8 mouse cellular contexts compared by ENCODE assay signal in the genomic region with DNA sequence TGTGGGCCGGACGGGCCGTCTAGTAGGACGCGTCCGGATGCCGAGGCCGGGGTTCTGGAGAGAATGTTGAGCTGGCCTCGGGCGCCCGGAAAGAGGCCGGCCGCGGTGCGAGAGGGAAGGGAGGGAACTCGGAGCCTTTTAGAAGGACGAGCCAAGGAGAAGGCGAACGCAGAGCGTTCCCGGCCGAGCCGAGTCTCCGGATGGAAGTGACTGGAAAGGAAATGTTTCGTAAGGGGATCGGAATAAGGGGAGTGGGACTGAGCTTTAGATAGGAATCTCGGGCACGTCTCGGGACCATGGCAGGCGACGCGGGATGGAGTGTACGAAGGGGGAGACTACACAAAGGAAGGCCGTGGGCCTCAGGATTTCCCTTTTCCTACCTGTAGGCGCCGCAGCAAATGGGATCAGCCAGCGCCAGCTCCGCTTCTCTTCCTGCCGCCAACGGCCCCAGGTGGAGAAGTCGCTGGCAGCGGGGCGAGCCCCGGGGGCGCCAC. TPM values are rescaled to one million over a fixed set of nuclear protein-coding genes. Genes with fewer than 3 reads are reported as not detected.
DNase-seq lines count a peak whose midpoint lies in the region; ATAC-seq and TF ChIP-seq lines count a peak whose summit lies in the region.

No protein-coding gene starts in this region.

- no peaks in the 10 kb centered on the region for H3K4me1 ChIP-seq in ES-Bruce4 (ENCODE audit: control insufficient read depth, insufficient read depth, low read length)
- H3K4me1 ChIP-seq in stomach, postnatal 0 days (replicated peaks; ENCODE audit: control insufficient read depth, insufficient read depth) = no peaks in the 10 kb centered on the region

- peak overlapping the region; percentile 83 for H3K4me2 ChIP-seq in stomach, postnatal 0 days (replicated peaks; ENCODE audit: low read depth)

- no peak for TF ChIP-seq POLR2A in ES-Bruce4 (IDR thresholded peaks at IDR 0.05; ENCODE audit: insufficient read depth, low read length)

- no peak for TF ChIP-seq EP300 in ES-Bruce4 (IDR thresholded peaks at IDR 0.05; ENCODE audit: insufficient read depth, low read depth, low read length)
- TF ChIP-seq EP300 in stomach, postnatal 0 days (optimal IDR thresholded peaks at IDR 0.05) = peak; percentile 13

- peak; percentile 25 for DNase-seq in gastrocnemius, postnatal 10 days
- no peak for DNase-seq in gastrocnemius, adult 18-20 months (ENCODE audit: low spot score)
- DNase-seq in cerebellum, adult 9-11 months = peak; percentile 61
- DNase-seq in gastrocnemius, postnatal 4 days (ENCODE audit: low spot score in 2 of 2) = peak; percentile 26 to 39
- DNase-seq in layer of hippocampus, adult 9-11 months = peak; percentile 22
- DNase-seq in stomach, postnatal 0 days (ENCODE audit: low spot score) = peak; percentile 79

- H3K4me3 ChIP-seq in ES-Bruce4 (ENCODE audit: low read depth, low read length) = peak overlapping the region; percentile 98
- peak overlapping the region; percentile 75 for H3K4me3 ChIP-seq in stomach, postnatal 0 days (ENCODE audit: low read depth, low read length)

- H3K27me3 ChIP-seq in ES-Bruce4 (ENCODE audit: control insufficient read depth, insufficient read depth, low read length, poor library complexity, severe bottlenecking) = no peaks in the 10 kb centered on the region
- no peaks in the 10 kb centered on the region for H3K27me3 ChIP-seq in stomach, postnatal 0 days (ENCODE audit: control insufficient read depth, insufficient read depth, low read length)

- no peak for TF ChIP-seq CTCF in ES-Bruce4 (IDR thresholded peaks at IDR 0.05; ENCODE audit: low read depth, low read length)
- peak; percentile 54 for TF ChIP-seq CTCF in stomach, postnatal 0 days (IDR thresholded peaks at IDR 0.05; ENCODE audit: low read depth)

- no peaks in the 10 kb centered on the region for H3K9me3 ChIP-seq in ES-Bruce4 (replicated peaks; ENCODE audit: control insufficient read depth, insufficient read depth, low read length, poor library complexity, severe bottlenecking)
- no peaks in the 10 kb centered on the region for H3K9me3 ChIP-seq in stomach, postnatal 0 days (ENCODE audit: control insufficient read depth, low read length)

- peak overlapping the region; percentile 68 for H3K27ac ChIP-seq in ES-Bruce4 (ENCODE audit: insufficient read depth, low read length)
- peak overlapping the region; percentile 97 for H3K27ac ChIP-seq in stomach, postnatal 0 days (replicated peaks)

- peak; percentile 21 for ATAC-seq in megakaryocyte progenitor cell, adult 5-6 weeks (replicated peaks; ENCODE audit: poor library complexity)
- peak; percentile 45 for ATAC-seq in stomach, postnatal 0 days (ENCODE audit: low FRiP score, low TSS enrichment)

- under 1% methylated on average over 44 of the region's 45 CpGs for WGBS in stomach, postnatal 0 days

- H3K36me3 ChIP-seq in ES-Bruce4 (ENCODE audit: control insufficient read depth, insufficient read depth, low read length, poor library complexity, severe bottlenecking) = peaks cover 38% of the 10 kb centered on the region
- peaks cover 13% of the 10 kb centered on the region for H3K36me3 ChIP-seq in stomach, postnatal 0 days (ENCODE audit: control insufficient read depth, insufficient read depth, low read length)

- H3K9ac ChIP-seq in ES-Bruce4 (ENCODE audit: low read depth, poor library complexity, severe bottlenecking) = peak overlapping the region; percentile 94
- peak overlapping the region; percentile 97 for H3K9ac ChIP-seq in stomach, postnatal 0 days (ENCODE audit: low read length)

RNA-seq across cellular contexts. Expression of gene Khdc4, which starts 0.4 kb away (rescaled TPM):
- 10 to 100 TPM; 20.5 to 35.5 TPM for total RNA-seq in gastrocnemius, postnatal 10 days (2021)
- 10 to 100 TPM; 18.7 to 23.4 TPM for total RNA-seq in gastrocnemius, adult 18-20 months (2021)
- polyA plus RNA-seq in ES-Bruce4 (2011; ENCODE audit: insufficient read depth, insufficient read length, low read depth, missing spikeins) = 72.7 and 78.1 TPM in 2 replicates
- 10 to 100 TPM; 33.9 to 49.0 TPM for total RNA-seq in gastrocnemius, postnatal 4 days (2021)
- 47.3 and 47.4 TPM in 2 replicates for total RNA-seq in megakaryocyte progenitor cell, adult 5-6 weeks (2015)
- 38.1 and 48.1 TPM in 2 replicates for total RNA-seq in megakaryocyte progenitor cell, adult 5-6 weeks (2017)
- 38.1 and 45.9 TPM in 2 replicates for polyA plus RNA-seq in stomach, postnatal 0 days (2015; fragmentation: Nextera tagmentation; extraction: Ambion mirVana)

RNA-seq across cellular contexts. Expression of gene Rit1, which starts 30.6 kb away (rescaled TPM):
- total RNA-seq in gastrocnemius, postnatal 10 days (2021) = 10 to 100 TPM; 21.9 to 23.6 TPM
- total RNA-seq in gastrocnemius, adult 18-20 months (2021) = 10 to 100 TPM; 18.0 to 22.4 TPM
- polyA plus RNA-seq in ES-Bruce4 (2011; ENCODE audit: insufficient read depth, insufficient read length, low read depth, missing spikeins) = 10.1 and 10.4 TPM in 2 replicates
- total RNA-seq in gastrocnemius, postnatal 4 days (2021) = 10 to 100 TPM; 32.1 to 33.2 TPM
- 13.3 and 19.8 TPM in 2 replicates for total RNA-seq in megakaryocyte progenitor cell, adult 5-6 weeks (2015)
- 20.2 and 21.4 TPM in 2 replicates for total RNA-seq in megakaryocyte progenitor cell, adult 5-6 weeks (2017)
- polyA plus RNA-seq in stomach, postnatal 0 days (2015; fragmentation: Nextera tagmentation; extraction: Ambion mirVana) = 85.5 and 86.9 TPM in 2 replicates

RNA-seq across cellular contexts. Expression of gene Rxfp4, which starts 33.1 kb away (rescaled TPM):
- not detected for total RNA-seq in gastrocnemius, postnatal 10 days (2021)
- not detected for total RNA-seq in gastrocnemius, adult 18-20 months (2021)
- not detected in 2 replicates for polyA plus RNA-seq in ES-Bruce4 (2011; ENCODE audit: insufficient read depth, insufficient read length, low read depth, missing spikeins)
- total RNA-seq in gastrocnemius, postnatal 4 days (2021) = not detected
- not detected in 2 replicates for total RNA-seq in megakaryocyte progenitor cell, adult 5-6 weeks (2015)
- not detected in 2 replicates for total RNA-seq in megakaryocyte progenitor cell, adult 5-6 weeks (2017)
- polyA plus RNA-seq in stomach, postnatal 0 days (2015; fragmentation: Nextera tagmentation; extraction: Ambion mirVana) = 0.07 TPM in 1 of 2 replicates, not detected in the other
